Mouse (Mus musculus) layer of hippocampus, postnatal 10 days (tissue): Measurements from ENCODE around the gene Ccnd3. TPM values are rescaled to one million over a fixed set of nuclear protein-coding genes. Genes with fewer than 3 reads are reported as not detected.
A peak's percentile ranks its signal among the peaks of the same experiment; 100 is the strongest.

Experiments
- DNase-seq, 2 experiments: peaks; one replicate each; pipeline ENCODE4 v3.0.0; 2021; ENCODE audit warnings: low spot score in 2 of 2
- total RNA-seq, 2 experiments: library from RNA; stranded (reverse); gene quantifications; 2 replicates each; pipeline ENCODE4 v1.2.3; 2021

The Ccnd3 gene
- total RNA-seq, 2 experiments from 2014 or later, result 34.7 to 39.6 TPM

- no peak for DNase-seq
Observed at GRCm38 (mm10) chr17:47512956-47513775, 8.3 kb downstream of the Ccnd3 start.

DNA sequence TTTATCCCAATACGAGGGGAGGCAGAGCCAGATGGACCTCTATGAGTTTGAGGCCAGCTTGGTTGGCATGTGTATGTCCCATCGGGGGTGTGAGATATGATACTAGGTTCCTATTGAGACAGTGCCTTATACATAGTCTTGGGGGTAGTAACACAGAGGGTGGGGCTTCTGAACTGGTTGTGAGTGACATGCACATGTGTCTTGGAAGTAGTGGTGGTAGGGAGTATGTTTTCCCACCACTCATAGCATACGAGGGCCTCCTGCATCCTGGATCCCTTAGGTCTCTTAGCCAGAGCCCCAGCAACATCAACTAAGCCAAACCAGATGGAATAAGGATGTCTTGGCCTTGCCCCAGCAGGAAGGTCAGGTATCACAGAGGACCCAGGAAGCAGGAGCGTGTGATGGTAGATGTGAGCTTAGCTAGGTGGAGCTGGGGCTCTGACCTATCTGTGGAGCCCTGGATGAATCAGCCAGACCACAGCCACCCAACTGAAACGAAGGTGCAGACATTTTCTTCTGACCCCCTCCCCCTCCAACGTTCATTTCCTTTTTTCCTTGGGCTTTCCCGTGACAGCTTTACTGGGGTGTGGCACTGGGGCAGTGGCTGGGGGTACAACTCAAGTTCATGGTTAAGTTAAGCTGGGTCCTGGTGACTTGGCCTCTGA lies 10.5 kb downstream of the Ccnd3 start:
- no peak for DNase-seq

DNA sequence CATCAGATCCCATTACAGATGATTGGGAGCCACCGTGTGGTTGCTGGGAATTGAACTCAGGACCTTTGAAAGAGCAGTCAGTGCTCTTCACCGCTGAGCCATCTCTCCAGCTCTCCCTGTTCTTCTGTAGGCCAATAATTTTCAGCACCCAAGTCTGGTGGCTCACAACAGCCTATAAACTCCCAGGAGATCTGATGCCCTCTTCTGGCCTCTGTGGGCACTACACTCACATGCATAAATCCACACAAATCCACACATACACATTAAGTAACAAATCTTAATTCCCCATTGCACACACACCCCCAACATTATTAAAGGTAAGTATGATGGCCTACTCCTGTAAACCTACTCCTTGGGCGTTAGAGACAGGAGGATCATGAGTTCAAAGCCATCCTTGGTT lies 11.4 kb downstream of the Ccnd3 start:
- DNase-seq, result no peak

- no peak for DNase-seq
Observed at GRCm38 (mm10) chr17:47518205-47518604, 13.4 kb downstream of the Ccnd3 start.

- peak; percentile 45 to 54 for DNase-seq
Observed at GRCm38 (mm10) chr17:47521551-47522258, 16.9 kb downstream of the Ccnd3 start.

DNA sequence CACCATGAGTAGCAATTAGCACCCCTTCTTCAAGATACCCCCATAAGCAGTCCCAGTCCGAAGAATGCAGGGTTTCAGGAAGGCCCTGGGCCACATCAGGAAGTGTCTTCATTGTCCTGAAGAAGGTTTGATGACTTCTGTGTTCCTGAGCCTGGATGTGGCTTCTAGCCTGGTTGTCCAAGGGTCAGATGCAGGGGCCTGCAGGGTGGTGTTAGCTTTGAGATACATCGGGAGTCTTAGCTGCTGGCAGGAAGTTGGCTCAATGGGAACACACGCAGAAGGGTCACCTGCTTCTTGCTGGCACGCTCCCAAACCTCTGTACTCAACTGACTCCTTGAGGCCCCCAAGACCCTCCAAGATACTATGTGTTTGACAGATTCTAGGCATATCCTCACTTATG lies 17.7 kb downstream of the Ccnd3 start:
- no peak for DNase-seq

GRCm38 (mm10) chr17:47523211-47523682 lies 18.4 kb downstream of the Ccnd3 start:
- DNase-seq, result no peak

- DNase-seq, result no peak
Observed at GRCm38 (mm10) chr17:47524055-47524454, 19.2 kb downstream of the Ccnd3 start.

DNA sequence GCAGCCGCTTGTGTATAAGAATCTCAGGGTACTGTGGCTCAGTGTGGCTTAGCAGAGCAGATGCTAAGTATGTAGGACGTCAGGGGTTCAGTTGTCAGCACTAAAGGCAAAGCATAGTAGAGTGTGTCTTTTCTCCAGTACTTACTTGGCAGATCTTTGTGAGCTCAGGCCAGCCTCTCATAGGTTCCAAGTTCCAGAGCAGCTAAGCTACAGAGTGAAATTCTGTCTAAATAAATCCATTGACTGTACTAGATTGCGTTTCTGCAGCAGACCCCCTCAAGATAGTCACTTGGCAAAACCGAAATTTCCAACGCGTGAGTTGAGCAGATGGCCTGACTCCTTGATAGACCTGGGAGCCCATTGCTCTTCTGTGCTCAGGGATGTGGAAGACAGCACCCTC lies 20.1 kb downstream of the Ccnd3 start:
- DNase-seq, result no peak

GRCm38 (mm10) chr17:47526856-47527520 lies 22.1 kb downstream of the Ccnd3 start:
- no peak for DNase-seq

DNA sequence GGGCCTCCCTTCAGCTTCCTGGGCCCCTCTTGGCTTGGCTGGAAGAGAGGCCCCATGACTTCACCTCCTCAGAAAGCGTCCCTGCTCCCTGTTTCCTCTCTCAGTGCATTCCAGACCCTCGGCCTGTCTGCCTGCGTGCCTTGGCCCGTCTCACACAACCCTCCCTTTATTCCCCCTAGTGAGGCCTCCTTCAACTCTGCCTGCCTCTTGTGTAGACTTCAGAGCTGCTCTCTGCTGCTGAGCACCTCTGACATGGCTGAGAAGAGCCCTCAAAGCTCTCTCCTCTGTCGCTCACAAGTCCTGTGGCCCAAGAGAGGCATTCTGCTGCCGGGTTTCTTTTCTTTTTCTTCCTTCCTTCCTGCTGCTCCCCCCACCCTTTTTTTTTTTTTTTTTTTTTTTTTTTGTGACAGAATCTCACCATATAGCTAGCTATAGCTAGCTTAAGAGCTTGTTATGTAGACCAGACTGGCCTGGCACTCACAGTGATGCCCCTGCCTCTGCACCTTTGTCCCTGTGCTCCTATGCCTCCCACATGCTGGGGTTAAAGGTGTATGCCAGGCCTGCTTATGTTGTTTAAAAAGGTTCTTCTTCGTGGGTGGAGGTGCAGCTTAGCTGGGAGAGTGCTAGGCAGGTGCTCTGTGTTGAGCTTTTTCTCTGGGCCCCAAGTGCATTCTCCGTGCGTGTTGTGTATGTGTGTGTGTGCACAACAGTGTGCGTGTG lies 22.9 kb downstream of the Ccnd3 start:
- DNase-seq, result no peak

GRCm38 (mm10) chr17:47528919-47529318 lies 24.1 kb downstream of the Ccnd3 start:
- no peak for DNase-seq

- no peak for DNase-seq
Observed at GRCm38 (mm10) chr17:47529595-47529994, 24.7 kb downstream of the Ccnd3 start.

GRCm38 (mm10) chr17:47531387-47531818 lies 26.6 kb downstream of the Ccnd3 start:
- no peak for DNase-seq

- no peak for DNase-seq
Observed at GRCm38 (mm10) chr17:47532364-47532763, 27.5 kb downstream of the Ccnd3 start.

DNA sequence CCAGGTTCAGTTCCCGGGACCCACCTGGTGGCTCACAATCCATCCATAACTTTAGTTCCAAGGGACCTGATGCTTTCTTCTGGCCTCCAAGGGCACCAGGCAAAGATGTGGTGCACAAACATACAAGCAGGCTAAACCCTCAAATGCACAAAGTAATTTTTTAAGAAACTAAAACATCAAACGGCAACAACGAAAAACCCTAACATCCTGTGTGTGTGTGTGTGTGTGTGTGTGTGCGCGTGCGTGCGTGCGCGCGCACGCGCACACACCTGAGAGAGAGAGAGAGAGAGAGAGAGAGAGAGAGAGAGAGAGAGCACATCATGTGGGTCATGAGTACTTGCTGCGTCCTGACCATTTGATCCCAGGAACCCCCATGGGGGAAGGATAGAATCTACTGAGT lies 28.8 kb downstream of the Ccnd3 start:
- no peak for DNase-seq

DNA sequence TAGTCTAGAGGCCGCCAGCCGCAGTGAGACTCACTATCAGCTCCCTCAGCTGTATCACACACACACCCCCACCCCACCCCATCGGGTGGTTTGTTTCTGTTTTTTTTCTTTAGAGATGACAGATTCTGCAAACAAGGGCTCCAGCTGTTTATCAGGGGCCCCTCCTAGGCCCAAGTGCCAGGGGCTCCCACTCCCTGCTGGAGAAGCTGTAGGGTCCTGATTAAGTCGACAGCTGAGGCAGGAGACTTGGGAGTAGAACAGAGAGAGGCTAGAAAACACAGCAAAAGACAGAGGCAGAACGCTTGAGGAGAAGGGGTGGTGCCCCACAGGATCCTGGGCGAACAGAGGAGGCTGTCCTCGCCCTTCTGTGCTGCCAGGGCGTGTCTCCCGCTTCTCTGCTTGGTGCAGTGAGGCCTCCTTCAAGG lies 31.0 kb downstream of the Ccnd3 start:
- DNase-seq, result no peak

GRCm38 (mm10) chr17:47538049-47538448 lies 33.2 kb downstream of the Ccnd3 start:
- DNase-seq, result no peak

GRCm38 (mm10) chr17:47539128-47539527 lies 34.3 kb downstream of the Ccnd3 start:
- no peak for DNase-seq

DNA sequence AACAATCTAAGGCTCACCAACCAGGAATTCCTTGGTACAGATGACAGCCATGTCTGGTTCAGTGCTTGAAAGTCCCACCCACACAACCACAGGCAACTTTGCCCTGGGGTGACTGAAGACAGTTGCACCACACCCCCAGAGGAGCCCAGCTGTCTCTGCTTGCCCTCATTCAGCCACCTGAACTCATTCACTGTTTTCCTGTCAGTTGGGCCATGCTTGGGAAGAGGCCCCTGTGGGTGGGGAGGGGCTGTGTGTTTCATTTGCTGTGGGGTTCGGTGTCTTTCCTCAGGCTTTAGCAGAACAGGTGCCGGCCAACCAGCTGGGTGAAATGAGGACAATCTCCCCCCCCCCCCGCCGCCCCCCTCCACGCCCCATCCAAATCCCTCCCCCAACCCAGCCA lies 37.2 kb downstream of the Ccnd3 start:
- DNase-seq, result no peak
